36 mouse cellular contexts compared by ENCODE assay signal in genomic region chr13:56534931-56535330, GRCm38 (mm10). TPM values are rescaled to one million over a fixed set of nuclear protein-coding genes. Genes with fewer than 3 reads are reported as not detected.
"Had no signal": no experiment of that assay in that cellular context is flagged by ENCODE, and none has a peak within 500 bp of the region (broad histone marks: within the 10 kb centered on the region; RNA-seq: fewer than 3 reads in every experiment).

No protein-coding gene starts in this region.

- H3K4me2 ChIP-seq: heart, embryonic 12.5 days; hindbrain, embryonic 12.5 days; hindbrain, embryonic 14.5 days; intestine, embryonic 15.5 days; limb, embryonic 12.5 days; liver, embryonic 13.5 days had no signal

- H3K36me3 ChIP-seq: heart, embryonic 12.5 days; intestine, embryonic 15.5 days; limb, embryonic 10.5 days; limb, embryonic 12.5 days; liver, embryonic 13.5 days had no signal

- H3K9ac ChIP-seq: heart, embryonic 12.5 days; hindbrain, embryonic 12.5 days; hindbrain, embryonic 14.5 days; intestine, embryonic 15.5 days; limb, embryonic 12.5 days; liver, embryonic 13.5 days had no signal

- H3K27ac ChIP-seq: gastrocnemius, adult 2 months; heart, adult 2 months; hindbrain, embryonic 10.5 days; hindbrain, embryonic 12.5 days; hindbrain, embryonic 14.5 days; intestine, embryonic 15.5 days; layer of hippocampus, adult 2 months; left cerebral cortex, adult 2 months; limb, embryonic 10.5 days; limb, embryonic 12.5 days; liver, embryonic 13.5 days had no signal

- H3K4me3 ChIP-seq: gastrocnemius, adult 2 months; heart, adult 2 months; heart, embryonic 12.5 days; hindbrain, embryonic 10.5 days; hindbrain, embryonic 12.5 days; intestine, embryonic 15.5 days; layer of hippocampus, adult 2 months; left cerebral cortex, adult 2 months; limb, embryonic 10.5 days; limb, embryonic 12.5 days; liver, embryonic 13.5 days had no signal

- DNase-seq: gastrocnemius, adult 2 months; gastrocnemius, postnatal 10 days; gastrocnemius, postnatal 25 days; heart, postnatal 10 days; kidney, adult 18-20 months; kidney, adult 8-10 months; kidney, postnatal 10 days; kidney, postnatal 25 days; liver, embryonic 13.5 days had no signal

- ATAC-seq: hindbrain, embryonic 16.5 days; inflammation-experienced regulatory T-cells, adult 6 months; intestine, embryonic 15.5 days; intestine, postnatal 0 days had no signal

- H3K9me3 ChIP-seq: intestine, embryonic 15.5 days; liver, embryonic 13.5 days had no signal

- H3K4me1 ChIP-seq: heart, embryonic 12.5 days; hindbrain, embryonic 10.5 days; hindbrain, embryonic 12.5 days; intestine, embryonic 15.5 days; limb, embryonic 10.5 days; limb, embryonic 12.5 days; liver, embryonic 13.5 days had no signal

- H3K27me3 ChIP-seq: heart, embryonic 12.5 days; hindbrain, embryonic 12.5 days; intestine, embryonic 15.5 days; limb, embryonic 12.5 days; liver, embryonic 13.5 days had no signal

RNA-seq across cellular contexts. Expression of gene Fbxl21, which starts 12.7 kb away (rescaled TPM):
- total RNA-seq: gastrocnemius, adult 2 months had no signal

RNA-seq across cellular contexts. Expression of gene Lect2, which starts 13.4 kb away (rescaled TPM):
- total RNA-seq: gastrocnemius, adult 2 months; gastrocnemius, postnatal 10 days; gastrocnemius, postnatal 25 days; granulocyte monocyte progenitor cell, adult 5-6 weeks; heart, adult 2 months; heart, postnatal 10 days; heart, postnatal 25 days; layer of hippocampus, adult 2 months; layer of hippocampus, postnatal 10 days; layer of hippocampus, postnatal 25 days; left cerebral cortex, adult 2 months; left cerebral cortex, postnatal 14 days; left cerebral cortex, postnatal 36 days had no signal
- polyA plus RNA-seq: frontal cortex, adult 2 months; heart, adult 2 months; heart, embryonic 14.5 days; heart, embryonic 16.5 days; hindbrain, embryonic 10.5 days; hindbrain, embryonic 12.5 days; hindbrain, embryonic 14.5 days; hindbrain, embryonic 16.5 days; inflammation-experienced regulatory T-cells, adult 6 months; limb, embryonic 10.5 days; limb, embryonic 12.5 days; limb, embryonic 14.5 days had no signal

RNA-seq across cellular contexts. Expression of gene Il9, which starts 52.9 kb away (rescaled TPM):
- total RNA-seq: gastrocnemius, adult 2 months; gastrocnemius, postnatal 10 days; gastrocnemius, postnatal 25 days; gastrocnemius, postnatal 4 days; granulocyte monocyte progenitor cell, adult 5-6 weeks; heart, adult 2 months; heart, postnatal 10 days; heart, postnatal 25 days; layer of hippocampus, adult 2 months; layer of hippocampus, postnatal 10 days; layer of hippocampus, postnatal 25 days; left cerebral cortex, adult 2 months; left cerebral cortex, postnatal 14 days; left cerebral cortex, postnatal 36 days; liver, adult 2 months had no signal
- polyA plus RNA-seq: frontal cortex, adult 2 months; heart, adult 2 months; heart, embryonic 12.5 days; heart, embryonic 14.5 days; heart, embryonic 16.5 days; hindbrain, embryonic 10.5 days; hindbrain, embryonic 12.5 days; hindbrain, embryonic 14.5 days; hindbrain, embryonic 16.5 days; inflammation-experienced regulatory T-cells, adult 6 months; intestine, embryonic 15.5 days; intestine, postnatal 0 days; kidney, embryonic 14.5 days; kidney, embryonic 16.5 days; limb, embryonic 10.5 days; limb, embryonic 12.5 days; limb, embryonic 14.5 days; liver, adult 2 months; liver, embryonic 13.5 days had no signal
